Mouse (Mus musculus): ENCODE data around the gene Depdc1b. TPM values are rescaled to one million over a fixed set of nuclear protein-coding genes. Genes with fewer than 3 reads are reported as not detected.

Depdc1b gene
- polyA plus RNA-seq, 1 experiment from 2014 or later: 12.3 TPM

DNA sequence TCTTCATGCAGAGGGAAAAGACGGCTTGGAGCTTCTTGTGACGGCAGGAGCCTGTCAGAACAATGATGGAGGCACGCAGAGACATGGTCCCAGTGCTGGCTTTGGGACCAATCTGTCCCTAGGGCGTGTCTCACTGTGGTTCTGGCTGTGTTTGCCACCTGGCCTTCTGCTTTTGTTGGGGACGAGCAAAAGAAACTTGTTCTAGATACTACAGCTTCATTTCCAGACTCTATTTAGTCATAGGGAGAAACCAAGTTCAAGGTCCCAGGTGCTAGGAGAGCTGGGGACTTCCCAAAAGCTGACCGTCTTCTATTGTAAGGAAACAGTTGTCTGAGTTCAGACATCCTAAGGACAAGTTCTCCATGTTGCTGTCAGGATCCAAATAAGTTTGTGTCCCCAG lies 21.2 kb downstream of the Depdc1b start:
- no peak overlapping the region for H3K27ac ChIP-seq (ENCODE audit: low read depth, low read length)
- H3K36me3 ChIP-seq (ENCODE audit: control insufficient read depth, insufficient read depth, low read length): no peaks in the 10 kb centered on the region
- no peak for DNase-seq (ENCODE audit: low spot score)
- H3K9me3 ChIP-seq (ENCODE audit: control insufficient read depth, low read length): no peaks in the 10 kb centered on the region
- ATAC-seq (ENCODE audit: insufficient read depth, low FRiP score, low TSS enrichment): no peak
- no peaks in the 10 kb centered on the region for H3K4me1 ChIP-seq (ENCODE audit: control insufficient read depth, insufficient read depth, low read length)
- no peak overlapping the region for H3K4me3 ChIP-seq (ENCODE audit: low read depth, low read length)
- no peak overlapping the region for H3K9ac ChIP-seq (ENCODE audit: low read length)
- no peak overlapping the region for H3K4me2 ChIP-seq (ENCODE audit: low read depth)
- WGBS: 92% methylated on average over 6 of the region's 6 CpGs
- H3K27me3 ChIP-seq (ENCODE audit: control insufficient read depth, insufficient read depth, low read length): no peaks in the 10 kb centered on the region

GRCm38 (mm10) chr13:108338076-108338836 lies 22.1 kb downstream of the Depdc1b start:
- no peak for ATAC-seq (ENCODE audit: insufficient read depth, low FRiP score, low TSS enrichment)
- 81% methylated on average over 7 of the region's 7 CpGs for WGBS

GRCm38 (mm10) chr13:108339907-108340596 lies 23.9 kb downstream of the Depdc1b start:
- H3K9ac ChIP-seq (ENCODE audit: low read length): no peak overlapping the region
- WGBS: 87% methylated on average over 10 of the region's 10 CpGs

More at GRCm38 (mm10) chr13:108338076-108338836, 22.1 kb downstream of the Depdc1b start:
- DNase-seq (ENCODE audit: low spot score): no peak
- no peak overlapping the region for H3K27ac ChIP-seq (ENCODE audit: low read depth, low read length)
- no peak overlapping the region for H3K4me2 ChIP-seq (ENCODE audit: low read depth)
- no peaks in the 10 kb centered on the region for H3K9me3 ChIP-seq (ENCODE audit: control insufficient read depth, low read length)
- H3K9ac ChIP-seq (ENCODE audit: low read length): no peak overlapping the region
- no peak overlapping the region for H3K4me3 ChIP-seq (ENCODE audit: low read depth, low read length)
- no peaks in the 10 kb centered on the region for H3K27me3 ChIP-seq (ENCODE audit: control insufficient read depth, insufficient read depth, low read length)
- no peaks in the 10 kb centered on the region for H3K4me1 ChIP-seq (ENCODE audit: control insufficient read depth, insufficient read depth, low read length)
- no peaks in the 10 kb centered on the region for H3K36me3 ChIP-seq (ENCODE audit: control insufficient read depth, insufficient read depth, low read length)

GRCm38 (mm10) chr13:108341585-108341984 lies 25.5 kb downstream of the Depdc1b start:
- Histone ChIP-seq H3K9ac (ENCODE audit: low read length) (no peak overlapping the region), H3K4me2 (ENCODE audit: low read depth) (no peak overlapping the region), H3K4me3 (ENCODE audit: low read depth, low read length) (no peak overlapping the region), H3K36me3 (ENCODE audit: control insufficient read depth, insufficient read depth, low read length) (no peaks in the 10 kb centered on the region), H3K27ac (ENCODE audit: low read depth, low read length) (no peak overlapping the region), H3K9me3 (ENCODE audit: control insufficient read depth, low read length) (no peaks in the 10 kb centered on the region), H3K4me1 (ENCODE audit: control insufficient read depth, insufficient read depth, low read length) (no peaks in the 10 kb centered on the region), H3K27me3 (ENCODE audit: control insufficient read depth, insufficient read depth, low read length) (no peaks in the 10 kb centered on the region)
- no peak for ATAC-seq (ENCODE audit: insufficient read depth, low FRiP score, low TSS enrichment)
- no peak for DNase-seq (ENCODE audit: low spot score)
- WGBS: 81% methylated on average over 7 of the region's 7 CpGs

More at GRCm38 (mm10) chr13:108339907-108340596, 23.9 kb downstream of the Depdc1b start:
- ATAC-seq (ENCODE audit: insufficient read depth, low FRiP score, low TSS enrichment) (no peak), DNase-seq (ENCODE audit: low spot score) (no peak)
- H3K4me3 ChIP-seq (ENCODE audit: low read depth, low read length): no peak overlapping the region
- H3K36me3 ChIP-seq (ENCODE audit: control insufficient read depth, insufficient read depth, low read length): no peaks in the 10 kb centered on the region
- no peak overlapping the region for H3K4me2 ChIP-seq (ENCODE audit: low read depth)
- no peaks in the 10 kb centered on the region for H3K9me3 ChIP-seq (ENCODE audit: control insufficient read depth, low read length)
- H3K27ac ChIP-seq (ENCODE audit: low read depth, low read length): no peak overlapping the region
- H3K27me3 ChIP-seq (ENCODE audit: control insufficient read depth, insufficient read depth, low read length): no peaks in the 10 kb centered on the region
- H3K4me1 ChIP-seq (ENCODE audit: control insufficient read depth, insufficient read depth, low read length): no peaks in the 10 kb centered on the region

- no peak for DNase-seq (ENCODE audit: low spot score)
- no peak for ATAC-seq (ENCODE audit: insufficient read depth, low FRiP score, low TSS enrichment)
Observed at GRCm38 (mm10) chr13:108345756-108346155, 29.6 kb downstream of the Depdc1b start.

GRCm38 (mm10) chr13:108347016-108347415 lies 30.9 kb downstream of the Depdc1b start:
- peak; percentile 56 for DNase-seq (ENCODE audit: low spot score)

More at GRCm38 (mm10) chr13:108345756-108346155, 29.6 kb downstream of the Depdc1b start:
- Histone ChIP-seq H3K27ac (ENCODE audit: low read depth, low read length) (no peak overlapping the region), H3K4me3 (ENCODE audit: low read depth, low read length) (no peak overlapping the region), H3K9me3 (ENCODE audit: control insufficient read depth, low read length) (no peaks in the 10 kb centered on the region), H3K27me3 (ENCODE audit: control insufficient read depth, insufficient read depth, low read length) (no peaks in the 10 kb centered on the region), H3K9ac (ENCODE audit: low read length) (no peak overlapping the region), H3K4me1 (ENCODE audit: control insufficient read depth, insufficient read depth, low read length) (no peaks in the 10 kb centered on the region), H3K4me2 (ENCODE audit: low read depth) (no peak overlapping the region), H3K36me3 (ENCODE audit: control insufficient read depth, insufficient read depth, low read length) (no peaks in the 10 kb centered on the region)
- WGBS: 93% methylated on average over 4 of the region's 4 CpGs

GRCm38 (mm10) chr13:108349624-108350023 lies 33.5 kb downstream of the Depdc1b start:
- Histone ChIP-seq H3K27me3 (ENCODE audit: control insufficient read depth, insufficient read depth, low read length) (no peaks in the 10 kb centered on the region), H3K9me3 (ENCODE audit: control insufficient read depth, low read length) (no peaks in the 10 kb centered on the region), H3K9ac (ENCODE audit: low read length) (no peak overlapping the region), H3K36me3 (ENCODE audit: control insufficient read depth, insufficient read depth, low read length) (no peaks in the 10 kb centered on the region), H3K4me3 (ENCODE audit: low read depth, low read length) (no peak overlapping the region), H3K4me1 (ENCODE audit: control insufficient read depth, insufficient read depth, low read length) (no peaks in the 10 kb centered on the region), H3K27ac (ENCODE audit: low read depth, low read length) (no peak overlapping the region), H3K4me2 (ENCODE audit: low read depth) (no peak overlapping the region)
- ATAC-seq (ENCODE audit: insufficient read depth, low FRiP score, low TSS enrichment): no peak
- DNase-seq (ENCODE audit: low spot score): no peak
- 81% methylated on average over 5 of the region's 5 CpGs for WGBS

More at GRCm38 (mm10) chr13:108347016-108347415, 30.9 kb downstream of the Depdc1b start:
- Histone ChIP-seq H3K9ac (ENCODE audit: low read length) (no peak overlapping the region), H3K36me3 (ENCODE audit: control insufficient read depth, insufficient read depth, low read length) (no peaks in the 10 kb centered on the region), H3K27ac (ENCODE audit: low read depth, low read length) (no peak overlapping the region), H3K4me1 (ENCODE audit: control insufficient read depth, insufficient read depth, low read length) (no peaks in the 10 kb centered on the region), H3K27me3 (ENCODE audit: control insufficient read depth, insufficient read depth, low read length) (no peaks in the 10 kb centered on the region), H3K4me2 (ENCODE audit: low read depth) (no peak overlapping the region), H3K4me3 (ENCODE audit: low read depth, low read length) (no peak overlapping the region), H3K9me3 (ENCODE audit: control insufficient read depth, low read length) (no peaks in the 10 kb centered on the region)
- 0 out of 2 replicates have a peak, but pooled peaks have one; percentile 41 for ATAC-seq (ENCODE audit: insufficient read depth, low FRiP score, low TSS enrichment)
- WGBS: 59% methylated on average over 4 of the region's 4 CpGs

DNA sequence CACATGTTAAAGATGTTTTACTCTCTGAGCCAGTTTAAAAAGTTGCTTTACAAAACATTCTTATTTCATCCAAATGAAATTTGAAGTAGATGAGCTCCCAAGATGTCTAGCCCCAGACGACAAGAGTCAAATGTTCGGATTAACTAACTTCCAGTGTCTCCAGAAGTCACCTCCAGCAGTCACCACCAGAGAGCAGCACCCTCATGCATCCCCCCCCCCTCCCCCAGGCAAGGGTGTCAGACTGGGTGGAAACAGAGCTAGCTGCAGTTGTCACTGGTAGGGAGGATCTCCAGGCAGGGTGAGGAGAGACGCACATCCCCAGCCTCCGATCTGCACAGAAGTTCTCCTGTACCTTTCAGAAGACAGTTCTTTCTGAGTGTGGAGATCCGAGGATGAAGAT lies 37.6 kb downstream of the Depdc1b start:
- no peaks in the 10 kb centered on the region for H3K4me1 ChIP-seq (ENCODE audit: control insufficient read depth, insufficient read depth, low read length)
- ATAC-seq (ENCODE audit: insufficient read depth, low FRiP score, low TSS enrichment): no peak
- no peak overlapping the region for H3K9ac ChIP-seq (ENCODE audit: low read length)
- no peak overlapping the region for H3K4me2 ChIP-seq (ENCODE audit: low read depth)
- no peaks in the 10 kb centered on the region for H3K36me3 ChIP-seq (ENCODE audit: control insufficient read depth, insufficient read depth, low read length)
- H3K4me3 ChIP-seq (ENCODE audit: low read depth, low read length): no peak overlapping the region
- no peaks in the 10 kb centered on the region for H3K27me3 ChIP-seq (ENCODE audit: control insufficient read depth, insufficient read depth, low read length)
- no peak overlapping the region for H3K27ac ChIP-seq (ENCODE audit: low read depth, low read length)
- H3K9me3 ChIP-seq (ENCODE audit: control insufficient read depth, low read length): no peaks in the 10 kb centered on the region
- WGBS: 87% methylated on average over 5 of the region's 5 CpGs
- DNase-seq (ENCODE audit: low spot score): no peak
